In genomic region chr11:95075197-95076040, GRCm38 (mm10) we compare ENCODE assay signal across 8 mouse cellular contexts. TPM values are rescaled to one million over a fixed set of nuclear protein-coding genes. Genes with fewer than 3 reads are reported as not detected.
DNase-seq lines count a peak whose midpoint lies in the region; ATAC-seq and TF ChIP-seq lines count a peak whose summit lies in the region.

No protein-coding gene starts in this region.

- H3ac ChIP-seq in C2C12 (ENCODE audit: control insufficient read depth, insufficient read length, low read depth): peak overlapping the region; percentile 87

- H3K9ac ChIP-seq in forebrain, embryonic 15.5 days (replicated peaks): peak overlapping the region; percentile 71
- H3K9ac ChIP-seq in liver, embryonic 13.5 days: peak overlapping the region; percentile 52; the same call in 1 of the 2 replicates
- H3K9ac ChIP-seq in neural tube, embryonic 15.5 days (replicated peaks): peak overlapping the region; percentile 66

- peaks cover 24% of the 10 kb centered on the region for H3K4me1 ChIP-seq in forebrain, embryonic 15.5 days
- peaks cover 27% of the 10 kb centered on the region for H3K4me1 ChIP-seq in liver, embryonic 13.5 days (replicated peaks)
- H3K4me1 ChIP-seq in neural tube, embryonic 15.5 days: peaks cover 61% of the 10 kb centered on the region

- no peaks in the 10 kb centered on the region for H3K9me3 ChIP-seq in forebrain, embryonic 15.5 days
- no peaks in the 10 kb centered on the region for H3K9me3 ChIP-seq in liver, embryonic 13.5 days (replicated peaks)
- H3K9me3 ChIP-seq in neural tube, embryonic 15.5 days (replicated peaks): no peaks in the 10 kb centered on the region

- peak overlapping the region; percentile 67; the same call in 1 of the 2 replicates for H3K27ac ChIP-seq in forebrain, embryonic 15.5 days (replicated peaks)
- no peak overlapping the region for H3K27ac ChIP-seq in liver, embryonic 13.5 days
- H3K27ac ChIP-seq in neural tube, embryonic 15.5 days (replicated peaks): peak overlapping the region; percentile 83

- peaks cover 38% of the 10 kb centered on the region for H3K79me3 ChIP-seq in C2C12 (ENCODE audit: low read depth)

- DNase-seq in adrenal gland, adult 2 months: peak; percentile 43
- DNase-seq in adrenal gland, adult 18-20 months (ENCODE audit: low spot score in 2 of 2): no peak
- no peak for DNase-seq in liver, embryonic 13.5 days
- no peak for DNase-seq in urinary bladder, postnatal 10 days (ENCODE audit: low spot score)
- no peak for DNase-seq in left cerebral cortex, adult 8-10 months (ENCODE audit: low spot score in 2 of 2)

- H3K4me3 ChIP-seq in C2C12 (ENCODE audit: insufficient read depth, poor library complexity, severe bottlenecking): peak overlapping the region; percentile 78
- peak overlapping the region; percentile 80 for H3K4me3 ChIP-seq in forebrain, embryonic 15.5 days
- H3K4me3 ChIP-seq in liver, embryonic 13.5 days (replicated peaks): peak overlapping the region; percentile 56
- peak overlapping the region; percentile 62 for H3K4me3 ChIP-seq in neural tube, embryonic 15.5 days (replicated peaks)

- peaks cover 6% of the 10 kb centered on the region for H3K36me3 ChIP-seq in C2C12 (ENCODE audit: control insufficient read depth, insufficient read depth)
- H3K36me3 ChIP-seq in forebrain, embryonic 15.5 days: no peaks in the 10 kb centered on the region
- no peaks in the 10 kb centered on the region for H3K36me3 ChIP-seq in liver, embryonic 13.5 days
- no peaks in the 10 kb centered on the region for H3K36me3 ChIP-seq in neural tube, embryonic 15.5 days

- H3K27me3 ChIP-seq in C2C12 (ENCODE audit: control insufficient read depth, insufficient read depth, insufficient read length): no peaks in the 10 kb centered on the region
- peaks cover 37% of the 10 kb centered on the region for H3K27me3 ChIP-seq in forebrain, embryonic 15.5 days
- peaks cover 84% of the 10 kb centered on the region for H3K27me3 ChIP-seq in liver, embryonic 13.5 days
- peaks cover 32% of the 10 kb centered on the region for H3K27me3 ChIP-seq in neural tube, embryonic 15.5 days (replicated peaks)

- H3K4me2 ChIP-seq in forebrain, embryonic 15.5 days (replicated peaks): peak overlapping the region; percentile 100
- H3K4me2 ChIP-seq in liver, embryonic 13.5 days: peak overlapping the region; percentile 63
- peak overlapping the region; percentile 78 for H3K4me2 ChIP-seq in neural tube, embryonic 15.5 days

- H3K79me2 ChIP-seq in C2C12 (ENCODE audit: control insufficient read depth, insufficient read depth): peaks cover 60% of the 10 kb centered on the region

- 0 out of 2 replicates have a peak, but pooled peaks have one; percentile 4 for ATAC-seq in forebrain, embryonic 15.5 days (replicated peaks)
- no peak for ATAC-seq in liver, embryonic 13.5 days (ENCODE audit: low read depth)
- ATAC-seq in neural tube, embryonic 15.5 days (ENCODE audit: low FRiP score): peak; percentile 8; the same call in 1 of the 2 replicates

- no peak for TF ChIP-seq CTCF in C2C12 (IDR thresholded peaks at IDR 0.05; ENCODE audit: control insufficient read depth, insufficient read depth, insufficient read length)

- 7% methylated on average over 19 of the region's 19 CpGs for WGBS in forebrain, embryonic 15.5 days
- 8% methylated on average over 19 of the region's 19 CpGs for WGBS in liver, embryonic 13.5 days (ENCODE audit: insufficient replicate concordance)
- WGBS in neural tube, embryonic 15.5 days: 8% methylated on average over 19 of the region's 19 CpGs

TF ChIP-seq in C2C12, 6 proteins besides CTCF, POLR2A, EP300 and RAD21:
- TF ChIP-seq MYOD1 (IDR thresholded peaks at IDR 0.05; ENCODE audit: control insufficient read depth, insufficient read length, low read depth): peak; percentile 76
- no peak for TF ChIP-seq FOSL1 (IDR thresholded peaks at IDR 0.05; ENCODE audit: insufficient read depth, low read length, poor library complexity, severe bottlenecking)

RNA-seq across cellular contexts. Expression of gene Itga3, which starts 1.2 kb away (rescaled TPM):
- total RNA-seq in adrenal gland, adult 2 months (2021): 10 to 100 TPM; 37.8 to 54.0 TPM
- polyA plus RNA-seq in adrenal gland, adult 2 months (2012; rRNA removed): 47.2 and 49.0 TPM in 2 replicates
- 10 to 100 TPM; 33.9 to 44.6 TPM for total RNA-seq in adrenal gland, adult 18-20 months (2021)
- 51.1 TPM for polyA plus RNA-seq in C2C12 (2012; fragmentation: generic; extraction: Trizol)
- polyA plus RNA-seq in forebrain, embryonic 15.5 days (2015; fragmentation: Nextera tagmentation; extraction: Ambion mirVana): 5.9 and 6.9 TPM in 2 replicates
- polyA plus RNA-seq in liver, embryonic 13.5 days (2015; fragmentation: Nextera tagmentation; extraction: Ambion mirVana): 1.8 and 1.9 TPM in 2 replicates
- polyA plus RNA-seq in neural tube, embryonic 15.5 days (2015; fragmentation: Nextera tagmentation; extraction: Ambion mirVana): 17.7 and 20.3 TPM in 2 replicates
- 10 to 100 TPM; 15.9 to 22.5 (median 19.6) TPM for total RNA-seq in left cerebral cortex, adult 8-10 months (2022)

RNA-seq across cellular contexts. Expression of gene Pdk2, which starts 34.3 kb away (rescaled TPM):
- 100 to 1,000 TPM in 1 of 2 experiments, 10 to 100 TPM in 1; 92.9 to 112 TPM for total RNA-seq in adrenal gland, adult 2 months (2021)
- polyA plus RNA-seq in adrenal gland, adult 2 months (2012; rRNA removed): 114 and 118 TPM in 2 replicates
- total RNA-seq in adrenal gland, adult 18-20 months (2021): 100 to 1,000 TPM in 1 of 2 experiments, 10 to 100 TPM in 1; 84.1 to 111 TPM
- polyA plus RNA-seq in C2C12 (2012; fragmentation: generic; extraction: Trizol): 1.8 TPM
- 26.4 and 27.3 TPM in 2 replicates for polyA plus RNA-seq in forebrain, embryonic 15.5 days (2015; fragmentation: Nextera tagmentation; extraction: Ambion mirVana)
- polyA plus RNA-seq in liver, embryonic 13.5 days (2015; fragmentation: Nextera tagmentation; extraction: Ambion mirVana): 5.8 and 8.6 TPM in 2 replicates
- 24.9 and 27.1 TPM in 2 replicates for polyA plus RNA-seq in neural tube, embryonic 15.5 days (2015; fragmentation: Nextera tagmentation; extraction: Ambion mirVana)
- total RNA-seq in left cerebral cortex, adult 8-10 months (2022): 100 to 1,000 TPM; 112 to 125 (median 120) TPM

RNA-seq across cellular contexts. Expression of gene Dlx3, which starts 44.5 kb away (rescaled TPM):
- total RNA-seq in adrenal gland, adult 2 months (2021): under 1 TPM in 1 of 2 experiments, not detected in 1; 0.10 TPM
- polyA plus RNA-seq in adrenal gland, adult 2 months (2012; rRNA removed): 0.03 and 0.07 TPM in 2 replicates
- total RNA-seq in adrenal gland, adult 18-20 months (2021): not detected
- 31.8 TPM for polyA plus RNA-seq in C2C12 (2012; fragmentation: generic; extraction: Trizol)
- not detected in 2 replicates for polyA plus RNA-seq in forebrain, embryonic 15.5 days (2015; fragmentation: Nextera tagmentation; extraction: Ambion mirVana)
- 0.03 TPM in 2 replicates for polyA plus RNA-seq in liver, embryonic 13.5 days (2015; fragmentation: Nextera tagmentation; extraction: Ambion mirVana)
- 0.28 and 0.50 TPM in 2 replicates for polyA plus RNA-seq in neural tube, embryonic 15.5 days (2015; fragmentation: Nextera tagmentation; extraction: Ambion mirVana)
- under 1 TPM in 1 of 4 experiments, not detected in 3; 0.14 TPM for total RNA-seq in left cerebral cortex, adult 8-10 months (2022)

Comparison
In these comparisons a context has a peak if more than half of its experiments do, and no peak if none do; other contexts are left out.
1. RNA of gene Dlx3, which starts 44.5 kb away (polyA plus RNA-seq): 31.8 TPM in C2C12 (single experiment); 0.28 to 0.50 TPM in neural tube, embryonic 15.5 days, not detected in forebrain, embryonic 15.5 days, 0.03 TPM in liver, embryonic 13.5 days and 0.03 to 0.07 TPM in adrenal gland, adult 2 months; every median in the first group is over 10 times any median in the second.
2. Peak in every context shown above with its lines, with median percentiles within 50 percentile points of each other: H3K4me3 ChIP-seq, H3K4me2 ChIP-seq and H3K9ac ChIP-seq.